Mouse (Mus musculus) frontal cortex, postnatal 36 days (tissue): ENCODE measurements around the gene Tubb4b.

Experiments
- DNase-seq, 2 experiments: peaks; one replicate each; pipeline ENCODE4 v3.0.0; 2022; ENCODE audit warnings: low spot score in 2 of 2

The Tubb4b gene

GRCm38 (mm10) chr2:25224766-25225752, 557 bp upstream of the Tubb4b start:
- DNase-seq = peak; percentile 99 to 100

GRCm38 (mm10) chr2:25223681-25224491, 616 bp downstream of the Tubb4b start:
- DNase-seq = peak in 1 of 2 experiments; percentile 73

GRCm38 (mm10) chr2:25221331-25221772, 3.1 kb downstream of the Tubb4b start:
- DNase-seq = no peak

- DNase-seq = no peak
These were observed 6.1 kb downstream of the Tubb4b start, which contains the start of gene Fam166a for GRCm38 (mm10) chr2:25218445-25218844. Gene Fam166a, plus strand, starts transcription at chr2:25218745.

GRCm38 (mm10) chr2:25217666-25218065, 6.8 kb downstream of the Tubb4b start:
- DNase-seq = no peak

GRCm38 (mm10) chr2:25214444-25214843, 10.1 kb downstream of the Tubb4b start, which contains the start of gene Stpg3:
Gene Stpg3, minus strand, starts transcription at chr2:25214637.
- no peak for DNase-seq

GRCm38 (mm10) chr2:25213266-25213865, 11.1 kb downstream of the Tubb4b start:
- no peak for DNase-seq

GRCm38 (mm10) chr2:25211121-25211670, 13.3 kb downstream of the Tubb4b start, which contains the start of gene Nelfb:
Gene Nelfb, minus strand, starts transcription at chr2:25211489.
- peak; percentile 84 to 85 for DNase-seq

- no peak for DNase-seq
These were observed 13.8 kb downstream of the Tubb4b start for GRCm38 (mm10) chr2:25210686-25211085.

GRCm38 (mm10) chr2:25207593-25207992, 16.9 kb downstream of the Tubb4b start:
- DNase-seq = no peak

GRCm38 (mm10) chr2:25203631-25204214, 20.8 kb downstream of the Tubb4b start:
- no peak for DNase-seq

GRCm38 (mm10) chr2:25200631-25201030, 23.9 kb downstream of the Tubb4b start:
- DNase-seq = no peak

- DNase-seq = no peak
These were observed 26.6 kb downstream of the Tubb4b start for GRCm38 (mm10) chr2:25197946-25198345.

- no peak for DNase-seq
These were observed 27.3 kb downstream of the Tubb4b start for GRCm38 (mm10) chr2:25197191-25197590.

- DNase-seq = no peak
These were observed 28.1 kb downstream of the Tubb4b start, which contains the start of gene Tor4a for GRCm38 (mm10) chr2:25196172-25196954. Gene Tor4a, minus strand, starts transcription at chr2:25196886.

- no peak for DNase-seq
These were observed 29.0 kb downstream of the Tubb4b start for GRCm38 (mm10) chr2:25195211-25196156.

GRCm38 (mm10) chr2:25194486-25195171, 29.9 kb downstream of the Tubb4b start:
- DNase-seq = no peak

- DNase-seq = no peak
These were observed 30.5 kb downstream of the Tubb4b start for GRCm38 (mm10) chr2:25194006-25194405.
